Comparison of ENCODE assay signal across 9 mouse cellular contexts in genomic region chr15:86172526-86172925, GRCm38 (mm10). TPM values are rescaled to one million over a fixed set of nuclear protein-coding genes. Genes with fewer than 3 reads are reported as not detected.
A peak's percentile ranks its signal among the peaks of the same experiment; 100 is the strongest.
DNase-seq lines count a peak whose midpoint lies in the region; ATAC-seq and TF ChIP-seq lines count a peak whose summit lies in the region.
"Had no signal": no experiment of that assay in that cellular context is flagged by ENCODE, and none has a peak within 500 bp of the region (broad histone marks: within the 10 kb centered on the region; RNA-seq: fewer than 3 reads in every experiment).

No protein-coding gene starts in this region.

- peak overlapping the region; percentile 94 for H3K27ac ChIP-seq in thymus, adult 2 months (ENCODE audit: control insufficient read depth, insufficient read depth, low read length)
- H3K27ac ChIP-seq in kidney, embryonic 14.5 days (ENCODE audit: low read depth, low read length), result no peak overlapping the region
- no peak overlapping the region for H3K27ac ChIP-seq in neural tube, embryonic 15.5 days (replicated peaks)
- H3K27ac ChIP-seq: liver, embryonic 12.5 days had no signal

- no peak for ATAC-seq in kidney, embryonic 14.5 days (ENCODE audit: low FRiP score, low TSS enrichment)
- no peak for ATAC-seq in neural tube, embryonic 15.5 days (ENCODE audit: low FRiP score)
- ATAC-seq: liver, embryonic 12.5 days had no signal

- no peaks in the 10 kb centered on the region for H3K9me3 ChIP-seq in kidney, embryonic 14.5 days (ENCODE audit: control insufficient read depth, low read length)
- no peaks in the 10 kb centered on the region for H3K9me3 ChIP-seq in neural tube, embryonic 15.5 days (replicated peaks)
- H3K9me3 ChIP-seq: liver, embryonic 12.5 days had no signal

- H3K27me3 ChIP-seq in thymus, adult 2 months (ENCODE audit: control insufficient read depth, insufficient read depth, low read length), result no peaks in the 10 kb centered on the region
- no peaks in the 10 kb centered on the region for H3K27me3 ChIP-seq in kidney, embryonic 14.5 days (ENCODE audit: control insufficient read depth, insufficient read depth, low read length)
- H3K27me3 ChIP-seq in neural tube, embryonic 15.5 days (replicated peaks), result no peaks in the 10 kb centered on the region
- H3K27me3 ChIP-seq: liver, embryonic 12.5 days had no signal

- H3K9ac ChIP-seq in kidney, embryonic 14.5 days (ENCODE audit: low read depth, low read length), result no peak overlapping the region
- H3K9ac ChIP-seq in neural tube, embryonic 15.5 days (replicated peaks), result no peak overlapping the region
- H3K9ac ChIP-seq: liver, embryonic 12.5 days had no signal

- TF ChIP-seq CTCF in thymus, adult 2 months (IDR thresholded peaks at IDR 0.05; ENCODE audit: borderline replicate concordance, control insufficient read depth, extremely low read depth, insufficient read depth, low read length, poor library complexity), result 0 out of 2 replicates have a peak, but pooled peaks have one; percentile 1

- no peak overlapping the region for H3K4me2 ChIP-seq in kidney, embryonic 14.5 days (replicated peaks; ENCODE audit: low read depth, low read length)
- no peak overlapping the region for H3K4me2 ChIP-seq in neural tube, embryonic 15.5 days
- H3K4me2 ChIP-seq: liver, embryonic 12.5 days had no signal

- no peaks in the 10 kb centered on the region for H3K36me3 ChIP-seq in thymus, adult 2 months (ENCODE audit: control insufficient read depth, insufficient read depth, low read length)
- no peaks in the 10 kb centered on the region for H3K36me3 ChIP-seq in kidney, embryonic 14.5 days (ENCODE audit: control insufficient read depth, insufficient read depth, low read length)
- no peaks in the 10 kb centered on the region for H3K36me3 ChIP-seq in neural tube, embryonic 15.5 days
- H3K36me3 ChIP-seq: liver, embryonic 12.5 days had no signal

- DNase-seq in cerebellum, adult 9-10 months, result peak; percentile 45
- DNase-seq in cerebellum, postnatal 25 days, result no peak
- DNase-seq in thymus, adult 2 months, result peak; percentile 41
- no peak for DNase-seq in thymus, postnatal 10 days (ENCODE audit: low spot score in 2 of 2)
- DNase-seq in induced T-regulatory cell, adult 2 months (ENCODE audit: low read depth), result peak; percentile 35
- peak; percentile 57 for DNase-seq in thymus, postnatal 4 days

- peaks cover 97% of the 10 kb centered on the region for H3K4me1 ChIP-seq in thymus, adult 2 months (replicated peaks; ENCODE audit: control insufficient read depth, insufficient read depth, low read length)
- H3K4me1 ChIP-seq in kidney, embryonic 14.5 days (ENCODE audit: control insufficient read depth, insufficient read depth, low read length), result peaks cover 27% of the 10 kb centered on the region
- peaks cover 44% of the 10 kb centered on the region for H3K4me1 ChIP-seq in neural tube, embryonic 15.5 days

- TF ChIP-seq POLR2A in thymus, adult 2 months (IDR thresholded peaks at IDR 0.05; ENCODE audit: control insufficient read depth, extremely low read depth, insufficient read depth, low read length, poor library complexity), result no peak

- no peak overlapping the region for H3K4me3 ChIP-seq in thymus, adult 2 months (ENCODE audit: control insufficient read depth, insufficient read depth, low read length)
- no peak overlapping the region for H3K4me3 ChIP-seq in kidney, embryonic 14.5 days (ENCODE audit: low read length)
- H3K4me3 ChIP-seq in neural tube, embryonic 15.5 days (replicated peaks), result no peak overlapping the region
- H3K4me3 ChIP-seq: liver, embryonic 12.5 days had no signal

- 15% methylated on average over 6 of the region's 6 CpGs for WGBS in thymus, adult 2 months
- 71% methylated on average over 6 of the region's 6 CpGs for WGBS in kidney, embryonic 14.5 days
- WGBS in neural tube, embryonic 15.5 days, result 74% methylated on average over 6 of the region's 6 CpGs

RNA-seq across cellular contexts. Expression of gene Cerk, which starts 13.4 kb away (rescaled TPM):
- 178 and 180 TPM in 2 replicates for polyA plus RNA-seq in thymus, adult 2 months (2012; rRNA removed)
- polyA plus RNA-seq in kidney, embryonic 14.5 days (2014; fragmentation: Nextera tagmentation; extraction: Ambion mirVana), result 5.7 and 14.2 TPM in 2 replicates
- 26.4 and 27.5 TPM in 2 replicates for polyA plus RNA-seq in neural tube, embryonic 15.5 days (2015; fragmentation: Nextera tagmentation; extraction: Ambion mirVana)

RNA-seq across cellular contexts. Expression of gene Tbc1d22a, which starts 41.7 kb away (rescaled TPM):
- 53.1 and 56.5 TPM in 2 replicates for polyA plus RNA-seq in thymus, adult 2 months (2012; rRNA removed)
- 6.5 and 11.1 TPM in 2 replicates for polyA plus RNA-seq in kidney, embryonic 14.5 days (2014; fragmentation: Nextera tagmentation; extraction: Ambion mirVana)
- polyA plus RNA-seq in neural tube, embryonic 15.5 days (2015; fragmentation: Nextera tagmentation; extraction: Ambion mirVana), result 11.0 and 14.1 TPM in 2 replicates

Comparison
In these comparisons a context has a peak if more than half of its experiments do, and no peak if none do; other contexts are left out.
1. DNase-seq: peak in cerebellum, adult 9-10 months (single experiment), thymus, adult 2 months (single experiment), induced T-regulatory cell, adult 2 months (single experiment) and thymus, postnatal 4 days (single experiment); none in cerebellum, postnatal 25 days (0 of 2) and thymus, postnatal 10 days (0 of 2).